Mouse (Mus musculus) 3134 (cell line): ENCODE data around the gene Coro1b.

Experiments used
- DNase-seq: peaks from one replicate; pipeline ENCODE4 v3.0.0-alpha.2; 2011; ENCODE audit warnings: low spot score; ENCODE audit not compliant: insufficient read length; ENCODE audit errors: extremely low read depth

The Coro1b gene

GRCm38 (mm10) chr19:4183689-4184088, 35.3 kb downstream of the Coro1b start:
- no peak for DNase-seq

- no peak for DNase-seq
Observed at GRCm38 (mm10) chr19:4184976-4185975, 36.9 kb downstream of the Coro1b start.

GRCm38 (mm10) chr19:4187303-4187702, 38.9 kb downstream of the Coro1b start:
- DNase-seq = no peak

GRCm38 (mm10) chr19:4189051-4189620, 40.7 kb downstream of the Coro1b start:
- no peak for DNase-seq

- no peak for DNase-seq
Observed at GRCm38 (mm10) chr19:4190831-4191334, 42.5 kb downstream of the Coro1b start, which contains the start of gene Tbc1d10c. TSS of gene Tbc1d10c (minus strand) at chr19:4191284.

GRCm38 (mm10) chr19:4191528-4192250, 43.3 kb downstream of the Coro1b start, which contains the start of gene Ppp1ca:
TSS of gene Ppp1ca (plus strand) at chr19:4192065.
- peak; percentile 89 for DNase-seq

GRCm38 (mm10) chr19:4192251-4192985, 44.0 kb downstream of the Coro1b start:
- no peak for DNase-seq

- DNase-seq = no peak
Observed at GRCm38 (mm10) chr19:4193129-4193528, 44.7 kb downstream of the Coro1b start.

GRCm38 (mm10) chr19:4194021-4194724, 45.8 kb downstream of the Coro1b start:
- DNase-seq = no peak

GRCm38 (mm10) chr19:4194776-4195650, 46.6 kb downstream of the Coro1b start:
- no peak for DNase-seq

GRCm38 (mm10) chr19:4196048-4196447, 47.6 kb downstream of the Coro1b start:
- no peak for DNase-seq

- peak; percentile 45 for DNase-seq
Observed at GRCm38 (mm10) chr19:4196548-4196947, 48.1 kb downstream of the Coro1b start.

GRCm38 (mm10) chr19:4197180-4197579, 48.8 kb downstream of the Coro1b start:
- DNase-seq = no peak

- DNase-seq = peak; percentile 95
Observed at GRCm38 (mm10) chr19:4201291-4201909, 53.0 kb downstream of the Coro1b start, which contains the start of gene Rad9a. TSS of gene Rad9a (minus strand) at chr19:4201662.

GRCm38 (mm10) chr19:4202149-4202548, 53.7 kb downstream of the Coro1b start:
- no peak for DNase-seq

- no peak for DNase-seq
Observed at GRCm38 (mm10) chr19:4203148-4203547, 54.7 kb downstream of the Coro1b start.
